Mouse (Mus musculus) kidney, adult 18-20 months (tissue): ENCODE results near the gene Mtch2.
"Not testable (repeated sequence)": the region's sequence is repeated elsewhere in the genome, so short reads cannot be mapped to it uniquely, and the experiment has no call there.

Experiments used
- DNase-seq: peaks from one replicate; pipeline ENCODE4 v3.0.0; 2021

Gene Mtch2

DNA sequence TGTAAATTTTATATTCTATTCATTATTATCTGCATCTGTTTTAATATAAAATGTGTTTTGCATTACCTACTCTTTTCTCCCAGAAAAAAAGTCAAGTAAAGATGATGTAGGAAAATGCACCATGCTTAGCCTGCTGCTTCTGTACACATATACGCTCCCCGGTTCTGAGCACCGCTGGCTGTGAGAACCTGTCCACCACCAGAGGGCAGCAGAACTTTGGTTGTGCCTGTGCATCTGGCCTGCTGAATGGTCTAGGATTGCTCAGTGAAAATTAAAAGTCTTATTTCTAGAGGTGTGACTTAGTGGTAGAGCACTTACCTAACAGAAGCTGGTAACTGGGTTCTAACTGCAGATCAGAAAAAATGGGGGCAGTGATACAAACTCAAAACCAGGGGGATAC is 19.6 kb downstream of the Mtch2 start:
- peak; percentile 81 for DNase-seq

GRCm38 (mm10) chr2:90870136-90870601 is 23.2 kb downstream of the Mtch2 start:
- DNase-seq: no peak

- no peak for DNase-seq
Measured at GRCm38 (mm10) chr2:90871180-90871961, 24.4 kb downstream of the Mtch2 start.

DNA sequence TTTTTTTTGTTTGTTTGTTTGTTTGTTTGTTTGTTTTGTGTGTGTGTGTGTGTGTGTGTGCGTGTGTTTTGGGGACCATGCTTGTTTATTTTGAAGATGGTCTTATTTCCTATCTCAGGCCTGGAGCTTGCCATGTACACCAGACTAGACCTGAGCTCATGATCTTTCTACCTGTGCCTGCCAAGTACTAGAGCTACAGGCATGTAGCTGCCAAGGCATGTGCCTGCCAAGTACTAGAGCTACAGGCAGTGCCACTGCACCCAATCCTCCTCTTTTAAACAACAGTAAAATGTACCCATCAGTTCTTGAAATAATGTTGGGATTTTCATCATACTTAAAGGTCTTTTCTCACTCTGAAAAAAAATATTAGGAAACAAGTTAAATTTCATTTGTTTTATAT is 27.1 kb downstream of the Mtch2 start:
- DNase-seq: no peak

DNA sequence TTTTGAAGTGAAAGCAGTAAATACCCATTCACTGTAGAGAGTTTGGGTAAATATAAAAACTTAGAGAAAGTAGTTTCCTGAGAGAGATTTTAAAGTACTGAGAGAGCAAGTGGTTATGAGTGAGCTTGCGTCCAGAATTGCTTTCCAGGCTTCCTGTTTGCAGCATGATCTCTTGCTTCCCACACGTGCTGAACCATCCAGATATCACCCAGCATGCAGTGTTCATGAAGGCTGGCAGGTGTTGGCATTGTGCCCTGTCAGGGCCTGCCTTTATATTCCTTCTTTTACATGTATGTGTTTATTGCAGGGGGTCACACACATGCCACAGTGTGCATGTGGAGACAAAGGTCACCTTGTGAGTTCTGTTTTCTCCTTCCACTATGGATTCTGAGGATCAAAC is 28.3 kb downstream of the Mtch2 start:
- no peak for DNase-seq

GRCm38 (mm10) chr2:90877584-90878259 is 30.8 kb downstream of the Mtch2 start:
- no peak for DNase-seq

- no peak for DNase-seq
Measured at GRCm38 (mm10) chr2:90879419-90879818, 32.5 kb downstream of the Mtch2 start.

GRCm38 (mm10) chr2:90880144-90880785 is 33.3 kb downstream of the Mtch2 start:
- DNase-seq: no peak

DNA sequence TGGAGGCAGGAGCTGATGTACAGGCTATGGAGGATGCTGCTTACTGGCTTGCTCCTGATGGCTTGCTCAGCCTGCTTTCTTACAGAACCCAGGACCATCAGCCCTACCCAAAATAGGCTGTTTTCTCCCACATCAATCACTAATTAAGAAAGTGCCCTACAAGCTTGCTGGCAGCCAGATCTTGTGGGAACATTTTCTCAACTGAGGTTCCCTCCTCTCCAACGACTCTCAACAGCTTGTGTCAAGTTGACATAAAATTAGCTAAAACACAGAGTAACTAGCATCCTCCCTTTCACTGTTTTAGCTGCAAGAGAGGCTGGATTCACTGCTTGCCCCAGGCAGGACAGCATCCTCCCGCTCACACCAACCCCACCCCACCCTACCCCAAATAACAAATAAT is 34.9 kb downstream of the Mtch2 start:
- DNase-seq: no peak

DNA sequence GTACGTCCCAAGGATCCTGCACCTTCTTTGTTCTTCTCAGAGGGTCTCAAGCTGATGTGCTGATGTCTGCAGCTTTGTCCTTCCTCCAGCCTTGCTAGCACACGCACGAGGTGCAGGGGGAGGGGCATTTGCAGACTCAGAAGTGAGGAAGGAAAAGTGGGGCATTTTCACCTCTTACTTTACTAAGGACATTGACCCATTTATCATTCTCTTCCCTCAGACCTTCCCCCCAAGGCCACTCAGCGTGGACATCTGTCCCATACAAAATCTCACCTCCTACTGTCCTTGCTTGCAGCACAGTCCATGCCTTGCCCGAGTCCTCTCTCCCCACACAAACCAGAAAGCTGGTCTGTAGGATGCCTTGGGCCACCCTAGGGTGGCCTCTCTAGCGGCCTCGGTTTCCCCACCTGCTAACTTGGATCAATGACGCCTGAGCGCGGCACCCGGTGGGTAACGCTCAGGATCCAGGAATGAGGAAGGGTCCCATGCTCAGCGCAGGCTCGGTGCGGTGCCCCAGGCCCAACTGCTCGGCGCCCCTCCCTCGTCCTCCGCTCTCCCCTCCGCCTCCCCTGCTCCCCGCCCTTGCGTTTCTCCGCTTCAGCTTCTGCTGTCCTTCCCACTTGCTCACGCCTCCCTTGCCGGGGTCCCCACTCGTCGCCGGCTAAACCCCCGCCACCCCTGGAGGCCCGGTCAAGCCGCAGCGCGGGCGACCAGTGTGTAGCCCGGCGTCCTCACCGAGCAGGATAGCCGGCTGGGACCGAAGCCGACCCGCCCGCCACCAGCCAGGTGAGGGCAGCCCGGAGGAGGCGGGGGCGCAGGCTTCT is 38.5 kb downstream of the Mtch2 start, which contains the start of gene C1qtnf4:
Gene C1qtnf4, plus strand, starts transcription at position 643 of the 824 bp plus-strand sequence.
- peak; percentile 21 for DNase-seq

DNA sequence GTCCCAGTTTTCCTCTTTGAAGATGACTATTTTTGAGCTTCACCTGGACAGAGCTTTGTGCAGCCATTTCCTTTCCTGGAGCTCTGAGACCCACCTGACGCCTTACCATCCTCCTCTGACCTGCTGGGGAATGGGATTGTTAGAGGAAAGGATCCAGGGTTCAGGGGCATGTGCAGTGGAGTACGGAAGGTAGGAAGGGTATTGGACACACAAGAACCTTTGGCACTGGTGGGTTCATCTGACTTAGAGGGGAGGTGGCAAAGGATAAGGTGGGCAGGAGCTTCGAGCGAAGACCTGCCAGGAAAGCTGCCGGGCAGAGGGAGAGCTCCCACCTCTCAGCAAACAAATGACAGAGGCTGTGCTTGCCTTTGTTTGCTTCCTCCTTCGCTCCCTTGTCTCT is 39.5 kb downstream of the Mtch2 start:
- DNase-seq: no peak

DNA sequence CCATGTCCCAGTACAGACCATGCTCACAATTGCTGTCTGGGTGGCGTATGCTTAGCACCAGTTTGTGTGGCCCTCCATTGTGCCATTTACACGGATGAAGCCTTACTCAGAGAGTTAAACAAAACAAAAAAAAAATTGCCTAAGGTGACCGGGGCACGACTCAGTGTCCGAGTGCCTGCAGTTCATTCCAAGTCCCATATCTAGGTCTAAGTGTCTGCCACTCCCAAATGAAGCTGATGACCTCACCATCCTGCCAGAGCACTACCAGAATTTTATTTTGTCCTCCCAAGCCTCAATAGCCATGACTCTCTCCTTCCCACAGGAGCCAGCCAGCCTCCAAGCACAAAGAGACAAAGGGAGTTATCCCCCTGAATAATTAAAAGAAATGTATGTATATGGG is 40.7 kb downstream of the Mtch2 start:
- no peak for DNase-seq

DNA sequence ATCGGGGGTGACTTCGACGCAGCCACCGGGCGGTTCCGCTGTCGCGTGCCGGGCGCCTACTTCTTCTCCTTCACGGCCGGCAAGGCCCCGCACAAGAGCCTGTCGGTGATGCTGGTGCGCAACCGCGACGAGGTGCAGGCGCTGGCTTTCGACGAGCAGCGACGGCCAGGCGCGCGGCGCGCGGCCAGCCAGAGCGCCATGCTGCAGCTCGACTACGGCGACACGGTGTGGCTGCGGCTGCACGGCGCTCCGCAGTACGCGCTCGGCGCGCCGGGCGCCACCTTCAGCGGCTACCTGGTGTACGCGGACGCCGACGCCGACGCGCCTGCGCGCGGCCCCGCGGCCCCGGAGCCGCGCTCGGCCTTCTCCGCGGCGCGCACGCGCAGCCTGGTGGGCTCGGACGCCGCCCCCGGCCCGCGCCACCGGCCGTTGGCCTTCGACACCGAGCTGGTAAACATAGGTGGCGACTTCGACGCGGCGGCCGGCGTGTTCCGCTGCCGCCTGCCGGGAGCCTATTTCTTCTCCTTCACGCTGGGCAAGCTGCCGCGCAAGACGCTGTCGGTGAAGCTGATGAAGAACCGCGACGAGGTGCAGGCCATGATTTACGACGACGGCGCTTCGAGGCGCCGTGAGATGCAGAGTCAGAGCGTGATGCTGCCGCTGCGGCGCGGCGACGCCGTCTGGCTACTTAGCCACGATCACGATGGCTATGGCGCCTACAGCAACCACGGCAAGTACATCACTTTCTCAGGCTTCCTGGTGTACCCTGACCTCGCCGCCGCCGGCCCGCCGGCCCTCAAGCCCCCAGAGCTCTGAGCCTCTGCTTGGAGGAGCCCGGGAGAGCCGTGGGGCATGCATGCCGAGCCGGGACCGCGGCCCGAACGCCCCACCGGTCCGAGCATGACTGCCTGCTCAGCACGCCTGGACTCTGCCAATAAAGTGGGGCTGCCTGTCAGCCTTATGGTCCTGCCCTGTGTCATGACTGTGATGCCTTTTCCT is 42.9 kb downstream of the Mtch2 start:
- peak; percentile 58 for DNase-seq

- no peak for DNase-seq
Measured at GRCm38 (mm10) chr2:90893673-90894298, 46.8 kb downstream of the Mtch2 start.

GRCm38 (mm10) chr2:90894299-90894677 is 47.3 kb downstream of the Mtch2 start:
- DNase-seq: not testable (repeated sequence)

DNA sequence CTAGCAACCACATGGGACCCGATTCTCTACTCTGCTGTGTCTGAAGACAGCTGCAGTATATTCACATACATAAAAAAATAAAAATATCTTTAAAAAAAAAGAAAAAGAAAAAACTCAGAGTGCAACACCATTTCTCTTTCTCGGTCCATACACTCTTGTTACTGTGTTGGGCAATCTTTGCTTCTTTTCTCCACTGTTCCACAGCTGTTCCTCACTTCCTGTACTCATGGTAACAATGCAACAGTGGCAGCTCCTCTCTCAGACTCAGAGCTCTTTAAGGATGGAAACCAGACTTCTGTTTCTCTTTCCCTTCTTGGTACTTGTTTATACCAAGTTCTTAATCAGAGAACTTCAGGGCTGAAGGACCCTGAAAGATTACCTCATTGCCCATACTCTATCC is 56.4 kb downstream of the Mtch2 start:
- DNase-seq: no peak

DNA sequence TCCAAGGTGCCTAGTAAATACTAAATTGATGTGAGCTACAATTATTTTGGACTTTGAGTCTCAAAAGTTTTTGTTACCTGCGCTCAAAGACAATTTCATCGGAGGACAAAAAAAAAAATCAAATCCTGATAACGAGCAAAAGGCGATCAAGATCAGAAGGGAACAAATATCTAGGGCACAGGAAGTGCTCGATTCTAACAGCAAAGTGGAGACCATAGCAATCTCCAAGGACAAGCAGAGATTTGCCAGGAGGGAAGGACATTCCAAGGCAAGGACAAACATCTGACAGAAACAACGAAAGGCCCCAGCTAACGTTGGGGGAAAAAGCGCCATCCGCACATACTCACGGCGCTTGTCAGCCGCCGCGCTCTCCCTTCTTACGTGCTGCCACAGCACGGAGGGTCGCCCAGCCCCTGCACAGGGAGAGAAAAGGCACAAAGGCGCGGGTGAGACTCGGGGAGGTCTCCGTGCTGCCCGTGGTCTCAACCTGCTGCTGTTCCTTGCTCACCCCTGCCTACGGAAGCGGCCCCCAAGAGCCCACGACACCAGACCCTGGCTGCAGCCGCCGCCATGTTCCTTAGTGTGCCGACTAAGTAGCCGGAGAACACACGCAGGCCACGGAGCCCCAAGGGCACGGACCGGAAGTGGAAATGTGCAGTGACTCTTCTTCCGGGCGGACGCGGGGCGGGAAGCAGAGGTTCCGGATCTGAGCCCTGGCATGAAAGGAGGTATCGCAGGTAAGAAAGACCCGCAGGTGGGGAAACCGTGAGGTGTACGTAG is 57.3 kb downstream of the Mtch2 start, which contains the start of the genes Kbtbd4 and Ndufs3:
Gene Kbtbd4, plus strand, starts transcription at position 665 of the 780 bp plus-strand sequence.
Gene Ndufs3, minus strand, starts transcription at position 752 of the 780 bp plus-strand sequence.
- peak; percentile 92 for DNase-seq

- DNase-seq: no peak
Measured at GRCm38 (mm10) chr2:90904856-90905224, 57.9 kb downstream of the Mtch2 start.

GRCm38 (mm10) chr2:90906721-90907120 is 59.8 kb downstream of the Mtch2 start:
- no peak for DNase-seq

DNA sequence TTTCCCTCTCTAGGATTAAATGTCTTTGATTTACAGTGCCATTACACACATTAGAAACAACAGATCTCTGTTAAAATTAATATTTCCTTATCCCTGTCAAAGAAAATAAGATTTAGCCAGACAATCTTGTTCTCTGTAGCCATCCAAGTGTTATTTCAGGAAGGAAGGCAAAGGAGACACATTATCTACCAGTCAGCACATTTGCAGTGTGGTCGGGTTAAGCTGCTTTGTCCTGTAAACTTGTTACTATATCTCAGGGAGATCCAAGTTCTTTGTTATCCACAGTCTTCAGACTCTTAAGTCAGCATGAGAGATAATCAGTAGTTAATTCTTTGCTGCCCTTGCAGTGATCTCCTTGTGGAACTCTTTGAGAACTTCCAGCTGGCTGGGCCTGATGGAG is 63.9 kb downstream of the Mtch2 start:
- no peak for DNase-seq
